Mouse (Mus musculus): ENCODE measurements around the gene Hsd11b1.

- no peak; the same call in 1 of the 2 replicates for TF ChIP-seq POLR2A (IDR thresholded peaks at IDR 0.05; ENCODE audit: extremely low read depth, insufficient read depth, low read length)
- no peak for TF ChIP-seq CTCF (IDR thresholded peaks at IDR 0.05; ENCODE audit: low read depth, low read length)
Observed at GRCm38 (mm10) chr1:193272137-193272915, 8.5 kb upstream of the Hsd11b1 start.

Measured in liver, adult 2 months (tissue).